Mouse (Mus musculus) E14TG2a.4 (cell line): ENCODE measurements around the gene Klrb1b.

Source experiments
- CTCF ChIP-seq: conservative IDR thresholded peaks from 2 replicates; pipeline ENCODE4 v1.5.1; 2014; ENCODE audit warnings: low read length
- NANOG ChIP-seq: IDR thresholded peaks from 2 replicates; pipeline ENCODE4 v1.6.1; 2014; ENCODE audit warnings: borderline replicate concordance, low read length, mixed read lengths
- POU5F1 ChIP-seq: IDR thresholded peaks from 2 replicates; pipeline ENCODE4 v1.6.1; 2014; ENCODE audit warnings: low read length, borderline replicate concordance

- TF ChIP-seq NANOG (no peak), CTCF (no peak), POU5F1 (no peak)
Measured at GRCm38 (mm10) chr6:128839921-128840320, 13.8 kb upstream of the Klrb1b start.
